Mouse (Mus musculus) kidney, adult 2 months (tissue): ENCODE results near the gene Nfe2l3. TPM values are rescaled to one million over a fixed set of nuclear protein-coding genes. Genes with fewer than 3 reads are reported as not detected.

Experiments used
- DNase-seq: peaks from one replicate; pipeline ENCODE4 v3.0.0; 2021
- H3K27ac ChIP-seq: fragments of 200-500 bp; 2 replicates; pipeline ENCODE4 v1.5.1; 2012; ENCODE audit warnings: low read depth, low read length, control low read depth, inconsistent platforms; ENCODE audit not compliant: insufficient read depth
- H3K27me3 ChIP-seq: fragments of 200-500 bp; replicated peaks from 2 replicates; pipeline ENCODE4 v1.6.1; 2012; ENCODE audit warnings: mild to moderate bottlenecking, moderate library complexity, low read length, inconsistent platforms; ENCODE audit not compliant: control insufficient read depth, insufficient read depth
- H3K36me3 ChIP-seq: fragments of 200-500 bp; 2 replicates; pipeline ENCODE4 v1.6.1; 2012; ENCODE audit warnings: mild to moderate bottlenecking, moderate library complexity, low read length, inconsistent platforms; ENCODE audit not compliant: control insufficient read depth, insufficient read depth
- H3K4me1 ChIP-seq: fragments of 200-500 bp; 2 replicates; pipeline ENCODE4 v1.6.1; 2011; ENCODE audit warnings: low read length; ENCODE audit not compliant: control insufficient read depth, insufficient read depth
- H3K4me3 ChIP-seq: fragments of 200-500 bp; 2 replicates; pipeline ENCODE4 v1.5.1; 2011; ENCODE audit warnings: mild to moderate bottlenecking, low read depth, low read length, control low read depth; ENCODE audit not compliant: insufficient read depth
- CTCF ChIP-seq: fragments of 200-500 bp; conservative IDR thresholded peaks from 2 replicates; pipeline ENCODE4 v1.5.1; 2011; ENCODE audit warnings: low read depth, mild to moderate bottlenecking, control low read depth, low read length, moderate library complexity, mixed read lengths; ENCODE audit not compliant: insufficient read depth, insufficient read length
- POLR2A ChIP-seq: fragments of 200-500 bp; IDR thresholded peaks from one replicate; pipeline ENCODE4 v1.6.1; 2011; ENCODE audit warnings: low read depth, low read length, control low read depth
- WGBS: fragments of 180-500 bp; shearing (Covaris S2); methylation state at CpG from one replicate; pipeline ENCODE4 v1.1.7; 2018; 5-methylcytosine and 5-hydroxymethylcytosine counted together
- polyA plus RNA-seq: library from polyadenylated mRNA; depleted of rRNA; stranded (reverse); fragments of >200 nt; gene quantifications from 2 replicates; pipeline ENCODE4 v1.2.3, GENCODE M21; 2012; rRNA removed

The Nfe2l3 gene
- polyA plus RNA-seq, 1 experiment = 0.75 TPM

- Histone ChIP-seq H3K4me1 (no peaks in the 10 kb centered on the region; the same call in 1 of the 2 replicates), H3K4me3 (no peak overlapping the region), H3K27me3 (no peaks in the 10 kb centered on the region), H3K27ac (no peak overlapping the region), H3K36me3 (peaks cover 2% of the 10 kb centered on the region; the same call in 1 of the 2 replicates)
- 66% methylated on average over 7 of the region's 7 CpGs for WGBS
- TF ChIP-seq POLR2A (no peak), CTCF (no peak)
- no peak for DNase-seq
Observed at GRCm38 (mm10) chr6:51486076-51486710, 53.7 kb downstream of the Nfe2l3 start.

GRCm38 (mm10) chr6:51486731-51487130 lies 54.3 kb downstream of the Nfe2l3 start:
- no peak overlapping the region for H3K4me3 ChIP-seq
- no peak for DNase-seq
- H3K27ac ChIP-seq = no peak overlapping the region
- H3K27me3 ChIP-seq = no peaks in the 10 kb centered on the region
- 92% methylated on average over 5 of the region's 5 CpGs for WGBS
- no peaks in the 10 kb centered on the region for H3K4me1 ChIP-seq
- TF ChIP-seq CTCF = no peak
- TF ChIP-seq POLR2A = no peak
- H3K36me3 ChIP-seq = peaks cover 2% of the 10 kb centered on the region; the same call in 1 of the 2 replicates

- Histone ChIP-seq H3K4me3 (no peak overlapping the region), H3K36me3 (no peaks in the 10 kb centered on the region), H3K27me3 (no peaks in the 10 kb centered on the region), H3K4me1 (no peaks in the 10 kb centered on the region), H3K27ac (no peak overlapping the region)
- 41% methylated on average over 2 of the region's 2 CpGs for WGBS
- DNase-seq = peak; percentile 91
- TF ChIP-seq POLR2A = no peak
- TF ChIP-seq CTCF = 0 out of 2 replicates have a peak, but pooled peaks have one; percentile 1
Observed at GRCm38 (mm10) chr6:51489787-51490186, 57.3 kb downstream of the Nfe2l3 start.

GRCm38 (mm10) chr6:51497321-51498111 lies 65.0 kb downstream of the Nfe2l3 start:
- 54% methylated on average over 8 of the region's 8 CpGs for WGBS

GRCm38 (mm10) chr6:51505671-51506070 lies 73.2 kb downstream of the Nfe2l3 start:
- H3K27me3 ChIP-seq = no peaks in the 10 kb centered on the region; the same call in 1 of the 2 replicates
- no peaks in the 10 kb centered on the region for H3K36me3 ChIP-seq
- no peak for DNase-seq
- no peaks in the 10 kb centered on the region for H3K4me1 ChIP-seq
- no peak overlapping the region for H3K27ac ChIP-seq
- no peak overlapping the region for H3K4me3 ChIP-seq
- TF ChIP-seq POLR2A (no peak), CTCF (no peak)
- 88% methylated on average over 1 of the region's 1 CpGs for WGBS

More at GRCm38 (mm10) chr6:51497321-51498111, 65.0 kb downstream of the Nfe2l3 start:
- peak; percentile 35 for DNase-seq
- no peaks in the 10 kb centered on the region for H3K4me1 ChIP-seq
- no peaks in the 10 kb centered on the region for H3K36me3 ChIP-seq
- no peaks in the 10 kb centered on the region; the same call in 1 of the 2 replicates for H3K27me3 ChIP-seq
- no peak overlapping the region for H3K4me3 ChIP-seq
- no peak for TF ChIP-seq POLR2A
- TF ChIP-seq CTCF = no peak
- no peak overlapping the region for H3K27ac ChIP-seq

- H3K27me3 ChIP-seq = no peaks in the 10 kb centered on the region
- no peak overlapping the region for H3K27ac ChIP-seq
- H3K4me1 ChIP-seq = no peaks in the 10 kb centered on the region
- 82% methylated on average over 2 of the region's 2 CpGs for WGBS
- H3K36me3 ChIP-seq = no peaks in the 10 kb centered on the region
- no peak overlapping the region for H3K4me3 ChIP-seq
- no peak for DNase-seq
- no peak for TF ChIP-seq CTCF
- TF ChIP-seq POLR2A = no peak
Observed at GRCm38 (mm10) chr6:51507556-51507955, 75.1 kb downstream of the Nfe2l3 start.

Other genes starting within 250 kb of the Nfe2l3 start
- 63.0 and 105 TPM in 2 replicates for gene Hnrnpa2b1, start 37.2 kb downstream of the Nfe2l3 start, polyA plus RNA-seq
- gene Cbx3, start 37.7 kb downstream of the Nfe2l3 start, polyA plus RNA-seq = 5.7 and 11.0 TPM in 2 replicates
- gene Snx10, start 91.2 kb downstream of the Nfe2l3 start, polyA plus RNA-seq = 2.5 and 4.1 TPM in 2 replicates